In genomic region chr5:127621108-127621507, GRCm38 (mm10) we compare ENCODE assay signal across 26 mouse cellular contexts. TPM values are rescaled to one million over a fixed set of nuclear protein-coding genes. Genes with fewer than 3 reads are reported as not detected.
DNase-seq lines count a peak whose midpoint lies in the region; ATAC-seq and TF ChIP-seq lines count a peak whose summit lies in the region.
"Had no signal": no experiment of that assay in that cellular context is flagged by ENCODE, and none has a peak within 500 bp of the region (broad histone marks: within the 10 kb centered on the region; RNA-seq: fewer than 3 reads in every experiment).

No protein-coding gene starts in this region.

- no peaks in the 10 kb centered on the region for H3K9me3 ChIP-seq in E14TG2a.4 (ENCODE audit: low read length)
- H3K9me3 ChIP-seq in forebrain, postnatal 0 days (ENCODE audit: low read length) = no peaks in the 10 kb centered on the region
- H3K9me3 ChIP-seq: forebrain, embryonic 13.5 days had no signal

- no peaks in the 10 kb centered on the region for H3K36me3 ChIP-seq in E14TG2a.4 (ENCODE audit: insufficient read depth, low read length)
- no peaks in the 10 kb centered on the region for H3K36me3 ChIP-seq in forebrain, postnatal 0 days (ENCODE audit: insufficient read depth)

- TF ChIP-seq CTCF in E14TG2a.4 (conservative IDR thresholded peaks at IDR 0.05; ENCODE audit: low read length) = no peak
- TF ChIP-seq CTCF in forebrain, postnatal 0 days (IDR thresholded peaks at IDR 0.05; ENCODE audit: low read depth) = no peak

- DNase-seq in B cell, adult 2 months = peak; percentile 82 to 87
- DNase-seq in spleen, postnatal 14 days (ENCODE audit: low spot score in 2 of 2) = peak; percentile 24 to 43
- no peak for DNase-seq in forebrain, postnatal 0 days
- no peak for DNase-seq in adipocyte (ENCODE audit: low spot score)
- no peak for DNase-seq in adrenal gland, adult 18-20 months (ENCODE audit: low spot score in 2 of 2)
- DNase-seq: adrenal gland, postnatal 10 days; cerebellum, adult 2 months; cerebellum, postnatal 25 days; embryo, embryonic 11 days; gastrocnemius, postnatal 10 days; heart, postnatal 36 days; kidney, adult 2 months; kidney, postnatal 14 days; layer of hippocampus, postnatal 36 days; lung, postnatal 10 days; midbrain, embryonic 14.5 days; right cerebral cortex, postnatal 14 days had no signal

- H3K4me2 ChIP-seq in forebrain, postnatal 0 days (ENCODE audit: low read depth) = no peak overlapping the region
- H3K4me2 ChIP-seq: forebrain, embryonic 13.5 days; hindbrain, embryonic 14.5 days had no signal

- ATAC-seq in hematopoietic stem cell, adult 5-6 weeks (replicated peaks in 1 of 2; ENCODE audit: insufficient read depth in 1 of 2, low FRiP score in 2 of 2, low TSS enrichment in 1 of 2, low read depth in 1 of 2, poor library complexity in 2 of 2, severe bottlenecking in 2 of 2) = peak; percentile 52 to 66; a peak in 3 of 4 replicates
- ATAC-seq in forebrain, postnatal 0 days = no peak
- ATAC-seq: forebrain, embryonic 13.5 days; inflammation-experienced regulatory T-cells, adult 6 months had no signal

- peak overlapping the region; percentile 41 for H3K4me3 ChIP-seq in E14TG2a.4 (replicated peaks; ENCODE audit: low read length)
- H3K4me3 ChIP-seq in forebrain, postnatal 0 days (ENCODE audit: low read depth, low read length) = no peak overlapping the region
- H3K4me3 ChIP-seq: forebrain, embryonic 13.5 days; heart, adult 2 months; layer of hippocampus, adult 2 months had no signal

- H3K9ac ChIP-seq in forebrain, postnatal 0 days = no peak overlapping the region
- H3K9ac ChIP-seq: forebrain, embryonic 13.5 days; hindbrain, embryonic 14.5 days had no signal

- H3K27ac ChIP-seq in forebrain, postnatal 0 days (ENCODE audit: low read depth, low read length) = no peak overlapping the region
- H3K27ac ChIP-seq: forebrain, embryonic 13.5 days; heart, adult 2 months; hindbrain, embryonic 14.5 days; layer of hippocampus, adult 2 months had no signal

- H3K4me1 ChIP-seq in E14TG2a.4 (replicated peaks; ENCODE audit: low read depth, low read length) = peaks cover 43% of the 10 kb centered on the region
- H3K4me1 ChIP-seq in forebrain, postnatal 0 days (ENCODE audit: insufficient read depth) = peaks cover 2% of the 10 kb centered on the region; the same call in 1 of the 2 replicates

- WGBS in forebrain, postnatal 0 days = 88% methylated on average over 10 of the region's 10 CpGs

- H3K27me3 ChIP-seq in E14TG2a.4 (ENCODE audit: insufficient read depth, low read length) = no peaks in the 10 kb centered on the region
- no peaks in the 10 kb centered on the region for H3K27me3 ChIP-seq in forebrain, postnatal 0 days (ENCODE audit: insufficient read depth, low read length)
- H3K27me3 ChIP-seq: forebrain, embryonic 13.5 days had no signal

RNA-seq across cellular contexts. Expression of gene Glt1d1, which starts 11.0 kb away (rescaled TPM):
- total RNA-seq in hematopoietic stem cell, adult 5-6 weeks (2017) = 0.30 and 0.94 TPM in 2 replicates
- 10.5 and 12.0 TPM in 2 replicates for total RNA-seq in forebrain, postnatal 0 days (2014; rRNA removed)
- polyA plus RNA-seq in forebrain, postnatal 0 days (2015; fragmentation: Nextera tagmentation; extraction: Ambion mirVana) = 1.0 and 1.1 TPM in 2 replicates
- under 1 TPM; 0.33 to 0.35 TPM for total RNA-seq in adrenal gland, adult 18-20 months (2021)
- total RNA-seq: heart, adult 2 months; heart, postnatal 36 days; megakaryocyte-erythroid progenitor cell, adult 5-6 weeks had no signal
- polyA plus RNA-seq: heart, adult 2 months; heart, embryonic 14.5 days; inflammation-experienced regulatory T-cells, adult 6 months had no signal

RNA-seq across cellular contexts. Expression of gene Slc15a4, which starts 11.6 kb away (rescaled TPM):
- total RNA-seq in hematopoietic stem cell, adult 5-6 weeks (2017) = 13.5 and 65.1 TPM in 2 replicates
- 28.7 and 30.5 TPM in 2 replicates for total RNA-seq in forebrain, postnatal 0 days (2014; rRNA removed)
- 20.5 and 21.0 TPM in 2 replicates for polyA plus RNA-seq in forebrain, postnatal 0 days (2015; fragmentation: Nextera tagmentation; extraction: Ambion mirVana)
- total RNA-seq in adrenal gland, adult 18-20 months (2021) = 10 to 100 TPM; 28.8 to 30.9 TPM

Comparison
In these comparisons a context has a peak if more than half of its experiments do, and no peak if none do; other contexts are left out.
1. DNase-seq: peak in B cell, adult 2 months (2 of 2) and spleen, postnatal 14 days (2 of 2); none in forebrain, postnatal 0 days (single experiment), adipocyte (single experiment) and adrenal gland, adult 18-20 months (0 of 2).